Mouse (Mus musculus) adrenal gland (tissue): ENCODE measurements around the gene Dbf4.

Experiments used
- intact Hi-C: fragments of 180-260 bp; cut with DNase I; formaldehyde crosslinking; loops from one replicate; pipeline ENCODE4 v1.15.1; 2025

Dbf4 gene

GRCm38 (mm10) chr5:8367614-8368327 lies 54.7 kb downstream of the Dbf4 start, which contains the start of gene Adam22:
Adam22 (minus strand) TSS chr5:8368160.
- intact Hi-C loops: loop anchor here (5.0 kb wide), 1 partner anchor 55 kb away; the partner anchor contains the start of genes Dbf4 and Slc25a40

DNA sequence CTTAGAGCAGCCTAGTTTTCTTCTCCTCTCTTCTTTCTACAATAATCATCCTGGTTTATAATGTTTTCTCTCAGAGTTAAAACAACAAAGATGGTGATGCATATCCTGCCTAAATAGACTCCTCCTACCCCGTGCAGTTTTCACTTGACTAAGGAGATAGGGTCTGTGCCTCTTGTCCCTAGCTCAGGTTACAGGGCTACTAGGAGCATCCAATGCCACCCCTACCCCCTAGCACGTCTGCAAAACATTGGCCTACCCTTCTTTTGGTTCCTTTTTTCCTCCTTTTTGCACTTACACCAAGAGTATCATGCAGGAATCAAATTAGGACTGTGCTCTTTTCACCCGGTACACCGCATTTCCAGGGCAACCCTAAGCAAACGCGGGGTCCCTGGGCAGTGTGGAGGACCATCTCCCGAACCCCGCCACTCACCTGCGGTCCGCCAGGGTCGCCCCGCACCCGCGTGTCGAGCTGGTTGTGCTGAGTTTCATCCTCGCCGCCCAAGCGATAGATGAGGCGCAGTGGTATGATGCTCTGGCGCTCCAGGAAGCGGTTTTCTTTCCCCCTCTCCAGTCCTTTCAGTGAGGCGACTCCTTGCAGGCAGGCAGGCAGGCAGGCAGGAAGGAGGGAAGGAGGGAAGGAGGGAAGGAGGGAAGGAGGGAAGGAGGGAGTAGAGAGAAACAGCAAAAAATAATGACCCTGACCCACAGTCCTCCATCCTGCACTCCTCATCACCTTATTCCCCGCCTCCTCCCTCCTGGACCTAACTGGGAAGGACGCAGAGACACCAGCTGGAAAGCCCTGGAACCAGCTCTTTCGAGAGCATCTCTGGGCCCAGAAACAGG lies 55.5 kb downstream of the Dbf4 start:
- intact Hi-C loops: loop anchor here (5.0 kb wide), 1 partner anchor 55 kb away; the partner anchor contains the start of genes Dbf4 and Slc25a40

GRCm38 (mm10) chr5:8362361-8362760 lies 60.2 kb downstream of the Dbf4 start:
- intact Hi-C loops: no loop called here

DNA sequence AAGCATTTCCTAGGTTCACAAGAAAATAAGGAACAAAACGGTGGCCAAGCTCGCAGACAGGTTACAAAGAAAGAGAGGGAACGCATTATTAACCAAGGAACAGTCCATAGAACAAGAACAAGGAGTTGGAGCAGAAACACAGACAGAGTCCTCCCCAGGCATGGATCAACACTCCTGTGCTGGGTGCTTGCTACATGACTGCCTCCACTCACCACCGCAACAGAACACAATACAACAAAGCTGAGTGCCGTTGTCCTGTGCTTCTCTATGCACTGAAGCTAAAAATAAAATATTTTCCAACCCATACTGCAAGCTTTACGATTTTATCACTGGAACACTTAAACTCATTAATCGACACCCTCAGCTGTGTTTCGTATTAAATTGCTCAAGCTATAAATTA lies 64.8 kb downstream of the Dbf4 start:
- intact Hi-C loops: no loop called here

DNA sequence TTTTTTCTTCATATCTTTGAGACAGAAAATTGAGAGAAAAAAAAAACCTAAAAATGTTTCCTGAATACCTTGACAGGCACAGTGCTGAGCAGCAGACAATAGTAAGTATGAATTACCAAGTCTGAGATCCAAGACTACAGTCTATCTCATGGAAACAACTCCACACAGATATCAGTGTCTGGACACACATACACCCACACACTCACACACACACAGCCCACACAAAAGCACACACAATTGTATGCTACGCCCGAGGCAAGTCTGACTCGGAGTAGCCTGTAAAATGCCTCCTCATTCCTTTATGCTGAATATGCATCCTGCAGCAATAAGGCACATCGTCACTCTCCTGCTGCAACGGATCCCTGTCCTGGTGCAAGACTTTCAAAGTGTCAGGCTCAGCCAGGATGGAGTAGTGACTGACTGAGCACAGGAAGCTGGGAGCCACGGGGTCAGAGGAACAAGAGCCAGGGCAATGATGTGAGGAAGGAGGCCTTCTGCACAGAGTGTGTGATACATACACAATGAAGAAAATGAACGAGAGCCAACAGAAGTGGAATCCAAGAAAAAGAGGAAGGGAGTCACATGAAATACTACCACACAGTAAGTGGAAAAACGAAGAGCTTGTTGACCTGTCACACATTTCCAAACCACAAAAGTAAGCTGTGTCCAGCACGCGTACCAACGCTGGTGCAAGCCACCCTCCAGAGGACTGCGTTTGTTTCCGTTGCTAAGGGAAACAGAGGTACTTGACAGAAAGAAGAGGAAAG lies 65.4 kb downstream of the Dbf4 start:
- intact Hi-C loops: no loop called here

GRCm38 (mm10) chr5:8356326-8356725 lies 66.2 kb downstream of the Dbf4 start:
- intact Hi-C loops: no loop called here

GRCm38 (mm10) chr5:8349557-8349956 lies 73.0 kb downstream of the Dbf4 start:
- intact Hi-C loops: no loop called here
